Mouse (Mus musculus): ENCODE results near the gene Klhl15. TPM values are rescaled to one million over a fixed set of nuclear protein-coding genes. Genes with fewer than 3 reads are reported as not detected.
"Not testable (repeated sequence)": the region's sequence is repeated elsewhere in the genome, so short reads cannot be mapped to it uniquely, and the experiment has no call there.

The Klhl15 gene
- 1 to 10 TPM; 4.7 to 5.7 TPM for total RNA-seq (2021)
- long read RNA-seq, experiment 1: 0 reads
- long read RNA-seq, experiment 2, partial matches to known transcripts: 0 of 2 reads
- long read RNA-seq, experiment 2, other reads (novel, unspliced or antisense): 1 of 2 reads

GRCm38 (mm10) chrX:94234532-94235189 lies at the start of gene Klhl15:
TSS of gene Klhl15 (plus strand) at chrX:94234599.
- intact Hi-C loops (cut with DNase I): no loop called here
- DNase-seq: peak; percentile 66 to 79

- intact Hi-C loops (cut with DNase I): no loop called here
- no peak for DNase-seq
Observed at GRCm38 (mm10) chrX:94185156-94185555, 49.2 kb upstream of the Klhl15 start.

- DNase-seq; intact Hi-C loops (cut with DNase I): not testable (repeated sequence)
Observed at GRCm38 (mm10) chrX:94193901-94194300, 40.5 kb upstream of the Klhl15 start.

GRCm38 (mm10) chrX:94197789-94198188 lies 36.6 kb upstream of the Klhl15 start:
- intact Hi-C loops (cut with DNase I): no loop called here
- peak in 1 of 2 experiments; percentile 19 for DNase-seq

- intact Hi-C loops (cut with DNase I): loop anchor here (5.0 kb wide), 1 partner anchor 35 kb away; no protein-coding TSS in a partner anchor
- no peak for DNase-seq
Observed at GRCm38 (mm10) chrX:94212264-94212596, 22.2 kb upstream of the Klhl15 start.

- peak; percentile 73 to 83 for DNase-seq
- intact Hi-C loops (cut with DNase I): loop anchor here (5.0 kb wide), 1 partner anchor 35 kb away; no protein-coding TSS in a partner anchor
Observed at GRCm38 (mm10) chrX:94212597-94213321, 21.6 kb upstream of the Klhl15 start, which contains the start of gene Eif2s3x. TSS of gene Eif2s3x (minus strand) at chrX:94212862.

GRCm38 (mm10) chrX:94213384-94213783 lies 21.0 kb upstream of the Klhl15 start:
- DNase-seq: no peak

GRCm38 (mm10) chrX:94233432-94233831 lies 967 bp upstream of the Klhl15 start:
- no peak for DNase-seq
- intact Hi-C loops (cut with DNase I): no loop called here

More at GRCm38 (mm10) chrX:94213384-94213783, 21.0 kb upstream of the Klhl15 start:
- intact Hi-C loops (cut with DNase I): loop anchor here (5.0 kb wide), 1 partner anchor 36 kb away; no protein-coding TSS in a partner anchor

GRCm38 (mm10) chrX:94233936-94234531 lies 365 bp upstream of the Klhl15 start:
- intact Hi-C loops (cut with DNase I): no loop called here
- DNase-seq: no peak

- no peak for DNase-seq
- intact Hi-C loops (cut with DNase I): no loop called here
Observed at GRCm38 (mm10) chrX:94235190-94235555, 774 bp downstream of the Klhl15 start.

- intact Hi-C loops (cut with DNase I): no loop called here
- no peak for DNase-seq
Observed at GRCm38 (mm10) chrX:94235601-94236000, 1.2 kb downstream of the Klhl15 start.

GRCm38 (mm10) chrX:94288923-94289322 lies 54.5 kb downstream of the Klhl15 start:
- no peak for DNase-seq
- intact Hi-C loops (cut with DNase I): no loop called here

- intact Hi-C loops (cut with DNase I): no loop called here
- no peak for DNase-seq
Observed at GRCm38 (mm10) chrX:94302928-94303327, 68.5 kb downstream of the Klhl15 start.

GRCm38 (mm10) chrX:94321036-94321902 lies 86.9 kb downstream of the Klhl15 start:
- DNase-seq: no peak
- intact Hi-C loops (cut with DNase I): no loop called here

Small RNAs within 50 kb of the gene (microRNA-seq; reads per million reads assigned to microRNA genes)
- gene Mir7673: 0 reads per million in 2 experiments

Other genes with a start within 250 kb of the Klhl15 start
- gene Zfx, start 110.9 kb upstream of the Klhl15 start, total RNA-seq (2021): 10 to 100 TPM; 14.5 to 21.3 TPM
- gene Eif2s3x, start 21.7 kb upstream of the Klhl15 start, total RNA-seq (2021): 100 to 1,000 TPM in 1 of 2 experiments, 10 to 100 TPM in 1; 78.3 to 120 TPM
- not detected for gene Fam90a1b, start 132.2 kb downstream of the Klhl15 start, total RNA-seq (2021)
- gene Apoo, start 132.5 kb downstream of the Klhl15 start, total RNA-seq (2021): 100 to 1,000 TPM; 182 to 183 TPM